Mouse (Mus musculus) megakaryocyte, embryonic 14.5 days (primary cell): ENCODE measurements at regions not wholly inside any gene's neighbourhood (a gene's known extent, or its start where the extent isn't known, plus 50 kb on each side); places are given as distances from the start of the nearest gene placed in this dataset.

Experiments
- FLI1 ChIP-seq: IDR thresholded peaks from 2 replicates; pipeline ENCODE4 v1.6.1; 2012; ENCODE audit warnings: low read length, inconsistent platforms, mixed read lengths
- GATA1 ChIP-seq: IDR thresholded peaks from 3 replicates; pipeline ENCODE4 v1.6.1; 2012; ENCODE audit warnings: mixed read lengths, low read length, inconsistent platforms, borderline replicate concordance

DNA sequence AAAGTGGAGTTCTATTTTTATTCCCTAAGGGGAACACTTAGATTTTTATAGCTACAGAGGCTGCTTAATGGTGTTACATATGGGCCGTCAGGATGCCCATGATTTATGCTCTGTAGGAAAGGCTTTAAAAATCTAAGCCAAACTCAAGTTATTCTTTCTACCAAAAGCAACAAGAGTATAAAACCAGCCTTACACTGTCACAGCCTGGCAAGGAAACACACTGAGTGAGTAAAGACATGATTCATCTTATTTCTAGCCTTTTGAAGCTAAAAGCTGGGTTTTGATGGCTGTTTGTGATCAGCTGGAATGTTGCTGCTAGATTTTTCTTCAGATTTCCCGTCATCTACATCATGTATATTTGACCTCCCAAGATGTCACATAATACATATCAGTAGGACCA is 3359.9 kb upstream of the Gm7489 start:
- no peak for TF ChIP-seq GATA1
- no peak for TF ChIP-seq FLI1
